Mouse (Mus musculus) naive thymus-derived CD4-positive, alpha-beta T cell, adult 2 months (primary cell): ENCODE results near the gene Zdhhc7.

Experiments
- DNase-seq: peaks from one replicate; pipeline ENCODE4 v3.0.0-alpha.2; 2011; ENCODE audit warnings: low read depth

Zdhhc7 gene

GRCm38 (mm10) chr8:120067936-120068668, 33.2 kb downstream of the Zdhhc7 start:
- peak; percentile 27 for DNase-seq

DNA sequence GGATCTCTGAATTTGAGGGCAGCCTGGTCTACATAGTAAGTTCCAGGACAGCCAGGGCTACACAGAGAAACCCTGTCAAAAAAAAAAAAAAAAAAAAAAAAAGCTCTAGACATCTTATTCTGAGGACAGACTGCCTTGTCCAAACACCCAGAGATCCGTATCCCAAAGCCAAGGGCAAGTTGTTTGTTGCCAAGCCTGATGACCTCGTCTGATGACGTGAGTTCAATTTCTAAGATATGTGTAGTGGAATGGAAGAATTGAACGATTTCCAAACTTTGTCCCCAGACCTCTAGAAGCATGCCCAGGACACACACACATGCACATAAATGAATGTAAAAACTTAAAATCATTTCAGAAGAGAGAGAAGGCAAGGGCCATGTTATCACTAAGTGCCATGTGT, 35.1 kb downstream of the Zdhhc7 start:
- no peak for DNase-seq

DNA sequence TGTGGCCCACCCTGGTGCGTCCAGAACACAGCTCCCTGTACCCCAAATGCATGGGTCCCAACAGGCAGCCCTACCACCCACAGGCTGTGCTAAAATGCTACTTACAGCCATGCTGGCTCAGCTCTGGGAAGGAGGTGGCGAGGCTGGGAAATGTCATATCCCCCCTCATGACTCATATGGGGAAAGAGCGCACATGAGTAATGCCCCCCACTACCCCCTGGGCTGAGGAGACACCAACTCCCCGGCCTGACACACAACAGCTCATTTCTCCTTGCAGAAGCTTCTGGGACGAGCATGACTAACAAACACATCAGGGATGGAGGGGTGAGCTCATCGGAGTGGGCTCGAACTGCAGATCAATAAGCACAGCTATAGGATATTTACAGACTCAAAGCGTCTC, 35.7 kb downstream of the Zdhhc7 start:
- no peak for DNase-seq

GRCm38 (mm10) chr8:120063326-120063725, 38.0 kb downstream of the Zdhhc7 start:
- peak; percentile 46 for DNase-seq

DNA sequence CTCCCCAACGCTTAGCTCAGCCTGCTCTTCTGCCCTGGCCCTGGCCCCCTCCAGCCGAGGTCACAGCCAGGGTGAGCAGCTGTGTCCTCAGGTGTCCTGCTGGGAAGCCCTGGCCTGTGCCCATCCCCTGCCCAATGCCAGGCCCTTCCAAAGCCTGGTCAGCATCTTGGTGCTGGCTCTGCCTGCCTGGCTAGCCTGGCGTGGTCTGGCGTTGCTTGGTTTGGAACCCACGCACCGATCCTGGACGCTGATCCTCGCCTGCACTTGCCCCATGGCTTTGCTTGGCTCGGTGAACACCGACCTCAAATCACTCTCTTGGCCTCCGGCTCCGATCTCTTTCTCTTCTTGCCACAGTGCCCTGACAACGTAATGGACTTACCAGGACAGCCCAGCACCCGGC, 38.5 kb downstream of the Zdhhc7 start:
- no peak for DNase-seq

DNA sequence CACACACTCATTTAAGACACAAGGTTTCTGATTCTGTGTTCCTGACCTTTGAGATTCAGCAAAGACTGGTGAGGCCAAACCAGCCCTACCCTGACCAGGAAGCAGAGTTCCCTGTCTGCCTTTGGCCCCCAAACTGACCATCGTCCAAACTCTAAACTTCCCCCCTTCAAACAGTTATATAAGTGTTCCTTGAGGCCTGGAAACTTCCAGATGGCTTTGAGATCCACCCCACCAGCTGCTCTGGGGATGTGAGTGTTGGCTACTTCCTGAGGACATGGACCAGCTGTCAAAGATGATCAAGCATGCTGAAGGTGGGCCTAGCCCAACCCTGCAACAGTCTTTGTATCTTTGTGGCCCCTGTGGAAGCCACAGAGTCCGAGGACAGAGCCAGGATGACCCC, 44.2 kb downstream of the Zdhhc7 start:
- no peak for DNase-seq

- DNase-seq: no peak
Observed at GRCm38 (mm10) chr8:120054833-120055232, 46.4 kb downstream of the Zdhhc7 start.

- no peak for DNase-seq
Observed at GRCm38 (mm10) chr8:120052318-120052717, 49.0 kb downstream of the Zdhhc7 start.

DNA sequence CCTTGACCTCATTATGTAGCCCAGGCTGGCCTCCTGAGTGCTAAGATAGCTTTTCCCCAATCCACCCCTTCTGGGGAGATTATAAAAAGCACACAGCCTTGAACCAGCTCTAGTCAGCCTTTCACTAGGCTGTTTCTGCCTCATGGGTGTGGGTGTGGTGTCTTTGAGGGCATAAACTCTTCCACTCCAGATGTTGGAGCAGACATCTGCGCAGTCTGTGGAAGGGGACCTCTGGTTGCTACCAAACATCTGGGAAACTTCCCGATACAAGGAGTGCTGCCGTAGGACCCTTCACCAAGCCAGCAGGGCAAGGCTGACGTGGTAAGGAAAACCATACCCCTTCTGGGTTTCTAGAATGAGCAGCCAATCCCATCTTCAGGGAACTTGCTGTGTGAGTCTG, 49.4 kb downstream of the Zdhhc7 start:
- no peak for DNase-seq

- no peak for DNase-seq
Observed at GRCm38 (mm10) chr8:120051006-120051405, 50.3 kb downstream of the Zdhhc7 start.

DNA sequence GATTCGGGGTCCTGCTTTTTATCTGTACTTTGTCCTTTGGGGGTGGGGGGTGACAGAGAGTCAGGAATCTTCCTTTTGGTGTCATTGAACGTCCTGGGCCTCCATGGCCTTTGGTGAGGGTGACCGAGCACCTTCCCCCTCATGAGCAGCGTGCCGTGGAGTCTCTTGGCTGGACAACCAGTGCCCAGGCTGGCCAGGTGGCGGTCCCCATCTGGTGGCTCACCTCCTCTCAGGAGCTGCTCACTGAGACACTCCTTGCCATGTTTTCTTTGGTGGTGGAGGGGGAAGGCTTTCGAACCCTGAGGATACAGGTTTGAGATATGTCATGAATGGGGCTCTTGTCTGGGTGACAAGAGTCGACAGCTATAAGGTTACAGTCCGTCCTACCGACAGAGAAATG, 50.9 kb downstream of the Zdhhc7 start:
- DNase-seq: no peak

- DNase-seq: peak; percentile 32
Observed at GRCm38 (mm10) chr8:120049949-120050348, 51.3 kb downstream of the Zdhhc7 start.

DNA sequence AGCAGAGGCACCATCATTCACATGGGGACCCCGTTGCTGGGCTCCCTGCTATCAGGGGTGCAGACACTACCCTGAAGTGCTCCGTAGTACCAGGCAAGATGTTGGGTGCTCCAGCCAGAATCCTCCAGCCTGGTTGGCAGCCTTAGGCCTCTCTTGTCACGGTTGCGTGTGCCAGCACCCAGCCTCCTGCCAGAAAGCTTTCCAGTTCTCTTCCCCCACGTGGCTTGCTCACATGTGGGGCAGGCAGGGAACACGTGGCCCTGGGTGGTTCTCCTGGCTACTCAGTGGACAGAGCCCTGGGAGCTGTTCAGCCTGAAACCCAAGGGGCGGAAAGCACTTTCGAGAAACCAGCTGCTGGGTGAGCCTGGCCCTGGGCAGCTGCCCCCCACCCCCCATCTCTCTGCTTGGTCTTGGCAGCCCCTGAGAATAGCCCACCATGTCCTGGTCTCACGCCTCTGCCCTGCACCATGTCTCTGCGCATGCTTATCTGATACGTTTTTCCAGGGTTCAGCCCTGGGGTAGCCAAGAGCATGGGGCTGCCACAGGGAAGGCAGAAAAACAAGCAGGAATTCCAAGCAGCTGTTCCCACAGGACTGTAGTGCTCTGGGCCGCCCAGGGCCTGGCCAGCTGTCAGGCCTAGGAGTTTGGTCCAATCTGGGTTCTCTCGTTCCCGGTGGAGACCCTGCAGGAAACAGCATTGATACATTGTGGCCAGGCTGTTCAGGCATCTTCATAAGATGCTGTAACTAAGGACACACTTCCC, 54.8 kb downstream of the Zdhhc7 start:
- no peak for DNase-seq

GRCm38 (mm10) chr8:120045471-120045870, 55.8 kb downstream of the Zdhhc7 start:
- DNase-seq: no peak

- DNase-seq: no peak
Observed at GRCm38 (mm10) chr8:120044907-120045306, 56.4 kb downstream of the Zdhhc7 start.

DNA sequence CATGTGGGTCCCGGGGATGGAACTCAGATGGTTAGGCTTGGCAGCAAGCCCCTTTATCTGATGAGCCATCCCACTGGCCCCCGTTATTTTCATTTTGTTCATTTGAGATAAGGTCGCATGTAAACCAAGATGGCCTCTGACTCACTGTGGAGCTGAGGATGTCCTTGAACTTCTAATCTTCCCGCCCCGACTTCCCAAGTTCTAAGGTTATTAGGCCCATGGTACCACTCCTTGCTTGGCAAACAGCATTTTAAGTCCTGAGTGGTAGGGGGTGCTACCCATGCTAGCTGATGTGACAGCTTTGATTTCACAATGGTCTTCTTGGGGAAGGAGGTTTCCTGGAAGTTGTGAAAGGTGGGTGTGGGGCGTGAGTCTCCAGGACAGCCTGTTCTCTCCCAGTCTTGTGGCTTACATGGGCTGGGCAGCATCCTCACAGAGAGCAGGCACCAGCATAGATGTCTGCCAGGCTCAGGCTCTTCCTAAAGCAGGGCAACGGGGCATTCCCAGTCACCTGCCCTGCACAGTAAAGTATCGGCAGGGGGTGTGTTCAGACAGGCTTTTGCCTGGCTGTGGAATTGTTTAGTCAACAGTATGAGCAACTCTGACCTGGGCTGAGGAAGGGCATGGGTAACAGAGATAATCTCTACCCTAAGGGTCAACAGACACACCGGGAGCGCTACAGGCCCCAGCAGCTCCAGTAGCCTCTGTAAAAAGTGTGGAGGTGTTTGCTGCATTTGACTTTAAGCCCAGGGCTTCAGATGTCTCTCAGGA, 58.6 kb downstream of the Zdhhc7 start:
- DNase-seq: no peak

- no peak for DNase-seq
Observed at GRCm38 (mm10) chr8:120040861-120041260, 60.4 kb downstream of the Zdhhc7 start.

DNA sequence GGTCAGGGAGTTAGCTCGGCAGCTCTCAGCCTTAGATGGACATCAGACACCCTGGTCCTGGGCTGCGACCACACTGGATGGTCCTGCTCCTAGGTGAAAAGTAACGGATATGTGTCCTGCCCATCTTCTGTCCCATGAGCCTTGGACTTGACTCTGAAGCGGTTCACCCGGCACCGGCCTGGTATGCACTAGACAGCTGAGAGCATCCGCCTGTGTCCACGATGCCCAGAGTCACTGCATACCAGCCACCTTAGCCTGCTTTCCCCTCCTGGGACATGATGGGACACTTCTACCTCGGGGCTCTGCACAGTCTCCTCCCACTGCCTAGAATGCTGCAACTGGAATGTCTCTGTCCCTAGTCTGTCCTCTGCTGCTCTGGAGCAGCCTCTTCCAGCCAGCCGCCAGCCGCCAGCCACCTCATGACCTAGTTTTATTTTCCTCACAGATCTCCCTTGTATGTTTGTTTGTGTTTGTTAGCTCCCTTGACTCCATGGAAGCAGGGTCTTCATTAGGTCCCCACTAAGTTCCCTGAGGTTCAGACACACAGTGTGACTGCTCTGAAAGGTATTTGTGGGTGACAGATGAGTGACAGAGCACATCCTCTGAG, 61.9 kb downstream of the Zdhhc7 start:
- no peak for DNase-seq

DNA sequence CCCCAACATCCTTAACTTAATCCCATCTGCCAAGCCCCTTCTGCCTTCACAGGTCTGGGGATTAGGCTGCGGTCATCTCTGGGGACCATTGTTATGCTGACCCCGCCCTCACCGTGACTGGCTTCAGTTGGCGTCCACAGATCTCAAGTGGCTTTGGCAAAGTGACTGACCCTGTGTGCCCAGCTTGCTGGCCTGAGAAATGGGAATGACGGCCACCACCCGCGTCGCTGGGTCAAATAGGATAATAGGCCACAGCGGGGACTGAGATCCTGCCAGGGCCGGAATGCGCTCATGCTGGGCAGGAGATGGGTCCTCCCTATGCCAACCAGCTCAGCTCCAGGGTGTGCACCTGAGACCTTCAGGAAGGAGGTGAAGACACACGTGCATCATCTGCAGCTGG, 62.5 kb downstream of the Zdhhc7 start:
- no peak for DNase-seq

DNA sequence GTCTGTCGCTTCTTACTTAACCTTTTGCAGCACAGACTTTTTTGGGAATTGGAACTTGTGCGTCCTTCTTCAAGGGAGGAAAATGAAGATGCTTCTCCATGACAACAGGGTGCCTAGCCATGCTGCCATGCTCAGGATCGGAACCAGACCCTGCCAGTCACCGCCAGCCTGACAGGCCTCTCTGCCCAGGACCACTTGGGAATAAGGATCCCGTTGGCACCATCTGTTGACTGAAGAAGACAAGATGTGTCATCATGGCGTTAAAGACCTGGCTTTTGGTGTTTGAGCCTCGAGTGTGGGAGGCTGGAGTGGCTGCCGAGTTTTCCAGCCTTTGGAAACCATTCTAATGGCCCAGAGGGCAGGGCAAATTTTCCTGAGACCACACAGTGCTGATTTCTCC, 63.7 kb downstream of the Zdhhc7 start:
- no peak for DNase-seq

DNA sequence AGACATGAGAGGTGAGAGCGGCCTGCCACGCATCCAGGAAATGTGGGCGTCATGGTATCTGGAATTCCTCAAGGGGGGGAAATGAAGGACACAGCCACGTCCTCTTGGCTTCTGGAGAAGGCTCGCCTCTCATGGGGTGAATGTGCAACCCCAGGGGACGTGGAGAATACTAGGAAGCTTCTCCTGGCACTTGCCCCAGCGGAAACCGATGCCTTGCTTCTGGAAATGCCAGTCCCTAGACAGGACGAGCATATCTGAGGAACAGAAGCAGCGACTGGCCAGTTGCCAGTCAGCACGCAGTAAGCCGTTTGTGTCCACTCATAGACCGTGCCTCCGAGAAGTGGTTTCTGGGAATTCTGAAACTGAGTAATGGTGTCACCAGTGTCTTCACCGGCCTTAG, 64.1 kb downstream of the Zdhhc7 start:
- DNase-seq: no peak

DNA sequence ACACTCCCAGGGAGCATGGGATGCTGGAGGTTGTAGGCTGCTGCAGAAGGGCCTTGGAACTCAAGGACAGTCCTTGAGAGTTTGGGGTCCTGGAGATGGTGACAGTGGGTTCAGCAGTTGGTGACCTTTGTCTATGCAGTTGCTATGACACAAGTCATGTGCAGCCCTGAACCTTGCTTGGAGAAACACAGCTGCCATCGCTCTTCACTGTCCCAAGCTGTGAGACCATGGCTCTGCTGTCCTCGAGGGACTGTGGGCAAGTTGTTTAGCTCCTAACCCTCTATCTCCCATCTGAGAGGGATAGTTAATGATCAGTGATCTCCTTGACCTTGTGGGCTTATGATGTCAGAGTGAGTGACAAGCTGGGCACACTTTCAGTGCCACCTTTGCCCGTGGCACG, 64.7 kb downstream of the Zdhhc7 start:
- DNase-seq: no peak
